Mouse (Mus musculus): ENCODE measurements around the gene Hsd17b2.
"Not testable (repeated sequence)": the region's sequence is repeated elsewhere in the genome, so short reads cannot be mapped to it uniquely, and the experiment has no call there.

Hsd17b2 gene

DNA sequence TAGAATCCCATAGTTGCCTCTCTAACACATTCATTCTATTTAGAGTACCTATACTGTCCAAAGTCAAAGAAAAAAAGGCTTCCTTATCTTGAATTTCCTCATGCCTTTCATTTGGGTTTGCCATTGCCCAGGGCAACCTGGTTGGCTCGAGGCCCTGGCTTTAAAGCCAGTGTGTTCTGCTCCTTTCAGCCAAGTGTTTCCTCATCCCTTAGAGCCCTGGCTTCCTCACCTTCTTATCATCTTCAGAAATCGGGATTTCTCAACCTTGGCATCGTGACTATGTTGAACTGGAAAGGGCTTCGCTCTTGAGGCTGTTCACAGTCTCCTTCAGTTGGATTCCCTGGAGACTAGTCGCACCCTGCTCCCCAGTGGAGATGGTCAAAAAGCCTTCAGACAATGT, 12.9 kb downstream of the Hsd17b2 start:
- DNase-seq (ENCODE audit: low read depth, low spot score), result no peak

DNA sequence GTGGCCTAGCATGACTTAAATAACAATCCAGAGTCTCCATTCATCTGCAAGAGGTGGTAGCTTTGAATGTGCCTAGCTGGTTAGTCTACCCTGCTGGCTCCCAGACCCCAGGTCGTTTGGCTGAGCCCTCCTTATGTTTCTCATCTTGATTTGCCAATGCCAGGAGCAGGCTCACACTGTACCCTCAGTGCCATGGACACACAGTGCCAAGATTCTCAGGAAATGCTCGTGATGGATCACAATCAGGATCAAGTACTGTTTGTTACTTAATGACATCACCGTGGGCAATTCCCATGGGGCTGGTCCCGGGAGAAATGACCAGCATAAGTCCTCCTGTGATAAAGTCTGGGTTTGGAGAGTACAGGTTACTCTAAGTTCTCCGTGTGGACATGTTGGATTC, 14.2 kb downstream of the Hsd17b2 start:
- no peak for DNase-seq (ENCODE audit: low read depth, low spot score)

- DNase-seq (ENCODE audit: low read depth, low spot score), result no peak
Measured at GRCm38 (mm10) chr8:117718152-117718860, 16.6 kb downstream of the Hsd17b2 start.

DNA sequence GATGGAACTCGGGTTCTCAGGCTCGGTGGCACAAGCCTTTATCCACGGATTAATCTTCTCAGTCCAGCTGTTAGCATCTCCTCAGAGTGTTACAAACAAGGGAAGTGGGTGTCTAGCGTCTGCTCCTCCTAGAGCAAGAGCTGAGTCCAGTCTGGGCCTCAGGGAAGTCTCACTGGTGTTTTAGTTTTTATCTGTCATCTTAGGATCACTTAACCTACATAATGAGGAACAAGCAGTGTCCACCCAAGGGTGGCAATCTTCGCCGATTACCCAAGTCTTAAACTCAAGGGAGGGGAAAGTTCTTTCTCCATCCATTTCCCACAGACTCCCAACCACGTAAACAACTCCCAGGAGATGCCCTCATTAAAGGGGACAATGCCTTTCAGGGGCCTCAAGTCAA, 24.8 kb downstream of the Hsd17b2 start:
- no peak for DNase-seq (ENCODE audit: low read depth, low spot score)

- peak; percentile 34 for DNase-seq (ENCODE audit: low read depth, low spot score)
Measured at GRCm38 (mm10) chr8:117727561-117727960, 25.9 kb downstream of the Hsd17b2 start.

DNA sequence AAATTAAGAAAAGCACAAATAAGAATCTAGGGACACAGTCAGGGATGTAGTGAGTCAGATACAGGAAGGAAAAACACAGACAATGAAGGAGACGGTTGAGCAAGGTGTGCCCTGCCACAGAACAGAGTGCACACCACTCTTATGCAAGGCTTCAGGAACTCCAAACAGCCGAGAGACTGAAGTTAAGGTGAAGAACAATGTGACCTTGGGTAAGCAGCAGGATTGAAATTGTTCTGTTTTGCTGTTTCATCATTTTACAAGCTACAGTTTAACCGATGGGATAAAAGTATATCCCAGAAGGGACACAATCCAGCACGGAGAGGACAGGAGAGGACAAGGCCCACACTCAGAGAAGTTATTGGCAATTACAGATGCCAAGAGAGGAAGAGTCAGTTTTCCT, 26.5 kb downstream of the Hsd17b2 start:
- no peak for DNase-seq (ENCODE audit: low read depth, low spot score)

GRCm38 (mm10) chr8:117730980-117731379, 29.3 kb downstream of the Hsd17b2 start:
- no peak for DNase-seq (ENCODE audit: low read depth, low spot score)

DNA sequence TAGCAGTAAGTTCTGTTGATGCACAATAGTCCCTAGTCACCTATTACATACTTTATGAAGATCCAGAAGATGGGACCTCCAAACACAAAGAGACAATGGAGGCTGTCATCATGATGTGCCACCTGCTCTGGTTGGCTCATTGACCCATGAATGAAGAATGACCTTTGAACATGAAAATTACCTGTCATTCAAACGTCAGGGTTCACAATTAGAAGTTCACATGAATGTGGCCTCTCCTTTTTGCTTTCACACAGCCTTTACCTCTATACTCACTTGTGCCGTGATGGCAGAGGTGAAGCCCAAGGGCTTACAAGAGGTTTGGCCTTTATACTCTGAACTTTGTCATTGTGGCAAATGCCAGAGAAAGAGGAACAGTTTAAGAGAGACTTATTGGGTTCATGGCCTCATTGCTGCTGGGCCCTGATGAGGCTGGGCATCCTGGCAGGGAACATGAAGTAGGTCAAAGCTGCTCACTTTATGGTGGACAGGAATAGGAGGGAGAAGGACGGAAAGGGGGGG, 35.0 kb downstream of the Hsd17b2 start:
- no peak for DNase-seq (ENCODE audit: low read depth, low spot score)

DNA sequence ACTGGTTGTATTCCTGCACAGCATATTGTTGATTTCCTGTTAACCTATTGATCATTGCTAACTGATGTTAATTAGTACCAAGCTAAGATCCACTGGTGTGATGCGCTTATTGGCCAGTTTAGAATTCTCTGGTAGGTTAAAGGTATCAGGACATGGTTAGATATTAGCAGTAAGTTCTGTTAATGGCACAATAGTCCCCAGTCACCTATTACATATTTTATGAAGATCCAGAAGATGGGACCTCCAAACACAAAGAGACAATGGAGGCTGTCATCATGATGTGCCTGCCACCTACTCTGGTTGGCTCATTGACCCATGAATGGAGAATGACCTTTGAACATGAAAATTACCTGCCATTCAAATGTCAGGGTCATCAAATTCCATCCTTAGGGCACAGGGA, 36.5 kb downstream of the Hsd17b2 start:
- DNase-seq (ENCODE audit: low read depth, low spot score), result not testable (repeated sequence)

- DNase-seq (ENCODE audit: low read depth, low spot score), result no peak
Measured at GRCm38 (mm10) chr8:117740387-117740998, 38.8 kb downstream of the Hsd17b2 start.

- peak; percentile 8 for DNase-seq (ENCODE audit: low read depth, low spot score)
Measured at GRCm38 (mm10) chr8:117742431-117743012, 40.8 kb downstream of the Hsd17b2 start.

GRCm38 (mm10) chr8:117746651-117747050, 44.9 kb downstream of the Hsd17b2 start:
- no peak for DNase-seq (ENCODE audit: low read depth, low spot score)

DNA sequence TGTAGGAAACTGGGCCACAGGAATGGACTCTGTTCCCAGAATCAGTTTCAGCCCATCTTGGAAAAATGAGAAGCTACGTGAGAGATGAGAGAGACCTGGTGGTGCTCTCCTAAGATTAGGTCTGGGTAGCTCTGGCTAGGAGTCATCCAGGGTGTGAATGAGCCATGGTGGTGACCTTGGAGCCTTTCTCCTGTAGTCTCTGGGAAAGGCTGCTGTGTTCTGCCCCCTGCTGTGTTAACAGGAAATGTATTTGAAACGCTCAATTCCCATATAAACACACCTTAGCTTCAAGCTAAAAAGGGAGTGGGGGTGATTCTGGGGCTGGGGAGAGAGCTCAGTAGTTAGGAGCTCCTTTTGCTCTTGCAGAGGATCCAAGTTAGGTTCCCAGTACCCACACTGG, 45.7 kb downstream of the Hsd17b2 start:
- no peak for DNase-seq (ENCODE audit: low read depth, low spot score)

- DNase-seq (ENCODE audit: low read depth, low spot score), result no peak
Measured at GRCm38 (mm10) chr8:117747886-117748730, 46.4 kb downstream of the Hsd17b2 start.

DNA sequence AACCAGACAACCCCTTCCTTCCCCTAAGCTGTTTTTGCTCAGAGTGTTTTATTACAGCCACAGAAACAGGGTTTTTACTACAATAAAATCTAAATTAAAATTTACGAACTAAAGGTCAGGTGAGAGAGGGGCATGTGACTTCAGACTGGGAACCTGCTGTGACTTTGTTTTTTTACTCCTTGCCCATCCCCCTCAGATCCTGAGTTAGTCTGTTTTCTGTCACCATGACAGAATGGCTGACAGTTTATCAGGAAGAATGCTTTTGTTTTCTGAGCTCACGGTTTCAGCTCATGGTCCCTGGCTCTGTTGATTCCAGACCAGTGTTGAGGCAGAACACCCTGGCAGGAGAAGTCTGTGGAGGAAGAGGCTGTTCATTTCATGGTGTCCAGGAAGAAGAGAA, 47.7 kb downstream of the Hsd17b2 start:
- DNase-seq (ENCODE audit: low read depth, low spot score), result no peak

DNA sequence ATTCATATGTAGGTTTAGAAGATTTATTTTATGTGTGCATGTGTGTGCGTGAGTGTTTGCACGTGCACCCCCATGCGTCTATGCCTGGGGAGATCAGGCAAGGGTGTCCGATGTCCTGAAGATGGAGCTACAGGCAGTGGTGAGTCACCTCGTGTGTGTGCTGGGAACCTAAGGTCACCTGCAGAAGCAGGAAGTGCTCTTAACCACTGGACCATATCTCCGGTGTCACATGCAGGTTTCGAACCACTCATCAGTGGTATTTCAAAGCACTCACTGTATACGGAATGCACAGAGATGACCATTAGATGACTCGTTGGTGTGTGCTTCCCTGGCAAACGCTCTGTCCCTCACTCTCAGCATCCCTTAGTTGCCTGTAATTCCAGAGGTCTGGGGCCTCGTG, 56.2 kb downstream of the Hsd17b2 start:
- no peak for DNase-seq (ENCODE audit: low read depth, low spot score)

DNA sequence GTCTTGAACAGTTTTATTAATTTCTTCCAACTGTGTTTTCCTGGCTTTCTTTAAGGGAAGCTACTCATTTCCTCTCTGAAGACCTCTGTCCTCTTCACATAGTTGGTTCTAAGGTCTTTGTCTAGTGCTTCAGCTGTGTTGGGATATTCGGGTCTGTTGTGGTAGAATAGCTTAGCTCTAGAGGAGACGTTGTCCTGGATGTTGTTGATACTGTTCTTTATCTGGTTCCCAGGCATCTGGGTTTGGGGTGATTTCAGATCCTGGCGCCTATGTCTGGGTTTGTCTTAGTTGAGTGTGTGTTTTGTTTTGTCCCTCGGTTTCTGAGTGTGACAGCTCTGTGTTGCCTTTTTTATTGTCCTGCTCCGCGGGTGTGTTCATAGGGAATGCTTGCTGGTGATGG, 61.1 kb downstream of the Hsd17b2 start:
- no peak for DNase-seq (ENCODE audit: low read depth, low spot score)

GRCm38 (mm10) chr8:117764625-117765024, 62.9 kb downstream of the Hsd17b2 start:
- DNase-seq (ENCODE audit: low read depth, low spot score), result peak; percentile 25

- DNase-seq (ENCODE audit: low read depth, low spot score), result no peak
Measured at GRCm38 (mm10) chr8:117765947-117766346, 64.2 kb downstream of the Hsd17b2 start.

- DNase-seq (ENCODE audit: low read depth, low spot score), result peak; percentile 17
Measured at GRCm38 (mm10) chr8:117768971-117769370, 67.3 kb downstream of the Hsd17b2 start.

DNA sequence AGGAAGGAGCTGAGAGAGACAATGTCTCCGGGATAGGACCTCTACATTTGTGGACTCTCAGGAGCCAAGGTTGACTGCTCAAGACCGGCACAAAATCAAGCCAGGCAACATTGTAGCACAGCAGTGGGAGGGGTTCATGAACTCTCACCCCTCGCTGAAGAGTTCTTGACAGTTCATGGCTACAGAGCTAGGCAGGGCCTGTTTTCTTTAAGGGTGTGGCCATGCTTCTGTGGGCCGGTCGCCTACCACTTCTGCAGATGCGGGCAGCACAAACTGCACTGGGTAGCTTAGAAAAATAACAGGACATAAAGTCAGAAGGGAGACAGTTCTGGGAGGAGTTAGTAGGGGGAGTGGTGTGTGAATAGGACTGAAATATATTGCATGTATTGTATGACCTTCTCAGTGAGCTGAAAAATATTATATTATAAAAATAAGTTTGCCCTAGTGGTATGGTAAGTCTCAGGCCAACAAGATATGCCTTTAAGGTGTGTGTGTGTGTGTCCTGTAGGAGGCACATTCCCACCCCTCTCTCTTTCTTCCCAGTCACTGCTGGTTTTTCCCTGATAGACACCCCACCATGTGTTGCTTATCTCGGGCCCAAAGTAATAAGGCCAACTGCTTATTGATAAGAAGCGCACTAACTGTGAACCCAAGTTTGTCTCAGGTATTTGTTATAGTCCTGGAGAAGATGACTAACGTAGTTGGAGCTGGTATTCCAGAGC, 69.6 kb downstream of the Hsd17b2 start:
- no peak for DNase-seq (ENCODE audit: low read depth, low spot score)

Measured in 3T3-L1 (cell line).